Mouse (Mus musculus): ENCODE data around the gene Gm8439.

DNA sequence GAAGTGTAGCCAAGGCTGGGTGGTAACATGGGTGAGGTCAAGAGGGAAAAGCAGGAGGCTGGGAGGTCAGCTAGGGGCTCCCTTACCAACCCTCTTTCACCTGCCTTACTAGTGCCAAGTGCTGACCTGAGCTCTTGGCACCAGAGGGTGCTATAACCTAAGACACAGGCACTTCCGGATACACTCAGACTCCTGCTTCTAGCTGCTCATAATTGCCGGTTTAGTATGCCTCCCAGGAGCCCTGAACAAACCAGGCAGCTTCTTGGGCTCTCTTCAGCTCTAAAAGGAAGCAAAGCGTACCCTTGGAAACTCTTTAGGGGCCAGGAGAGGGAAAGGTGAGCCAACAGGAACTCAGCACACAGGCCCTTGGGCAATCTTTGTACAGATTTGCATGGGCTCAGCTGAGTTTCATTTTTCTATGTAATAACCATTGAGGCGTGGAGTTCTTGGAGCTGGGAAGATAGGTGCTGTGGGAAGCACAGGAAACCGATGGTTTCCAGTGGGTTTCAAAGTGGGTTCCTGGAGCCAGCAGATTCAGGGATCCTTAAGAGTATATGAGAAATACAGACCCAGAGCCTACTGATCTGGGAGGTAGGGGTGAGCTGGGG, 1.4 kb downstream of the Gm8439 start:
- TF ChIP-seq POLR2A (IDR thresholded peaks at IDR 0.05; ENCODE audit: insufficient read depth, low read length) (no peak), CTCF (IDR thresholded peaks at IDR 0.05; ENCODE audit: low read depth, low read length) (peak; percentile 88), EP300 (IDR thresholded peaks at IDR 0.05; ENCODE audit: insufficient read depth, low read depth, low read length) (no peak)
